Mouse (Mus musculus) midbrain, embryonic 13.5 days (tissue): ENCODE data around the gene Ensa. TPM values are rescaled to one million over a fixed set of nuclear protein-coding genes. Genes with fewer than 3 reads are reported as not detected.
"Not testable (repeated sequence)": the region's sequence is repeated elsewhere in the genome, so short reads cannot be mapped to it uniquely, and the experiment has no call there.

Source experiments
- ATAC-seq: fragments of 200-750 bp; cut with Nextera tagmentation; 2 replicates; pipeline ENCODE4 v1.8.0; 2017; ENCODE audit warnings: mild to moderate bottlenecking, moderate TSS enrichment, moderate library complexity
- H3K27ac ChIP-seq: fragments of 300-500 bp; sonication (generic); 2 replicates; pipeline ENCODE4 v1.5.1; 2015; ENCODE audit warnings: inconsistent platforms, mild to moderate bottlenecking, moderate library complexity
- H3K27me3 ChIP-seq: fragments of 300-500 bp; sonication (generic); 2 replicates; pipeline ENCODE4 v1.6.1; 2015; ENCODE audit warnings: mild to moderate bottlenecking, inconsistent platforms
- H3K36me3 ChIP-seq: fragments of 300-500 bp; sonication (generic); 2 replicates; pipeline ENCODE4 v1.6.1; 2015; ENCODE audit warnings: mild to moderate bottlenecking, inconsistent platforms
- H3K4me1 ChIP-seq: fragments of 300-500 bp; sonication (generic); replicated peaks from 2 replicates; pipeline ENCODE4 v1.6.1; 2015; ENCODE audit warnings: inconsistent platforms
- H3K4me2 ChIP-seq: fragments of 300-500 bp; sonication (generic); replicated peaks from 2 replicates; pipeline ENCODE4 v1.6.1; 2015; ENCODE audit warnings: moderate library complexity, mild to moderate bottlenecking, inconsistent platforms
- H3K4me3 ChIP-seq: fragments of 300-500 bp; sonication (generic); replicated peaks from 2 replicates; pipeline ENCODE4 v1.5.1; 2015; ENCODE audit warnings: mild to moderate bottlenecking, inconsistent platforms
- H3K9ac ChIP-seq: fragments of 300-500 bp; sonication (generic); replicated peaks from 2 replicates; pipeline ENCODE4 v1.6.1; 2015; ENCODE audit warnings: mild to moderate bottlenecking, inconsistent platforms
- H3K9me3 ChIP-seq: fragments of 300-500 bp; sonication (generic); 2 replicates; pipeline ENCODE4 v1.6.1; 2016; ENCODE audit warnings: mild to moderate bottlenecking, inconsistent platforms
- WGBS: fragments of 180-500 bp; shearing (Covaris S2); methylation state at CpG from one replicate; pipeline ENCODE4 v1.1.7; 2015; 5-methylcytosine and 5-hydroxymethylcytosine counted together
- polyA plus RNA-seq: library from polyadenylated mRNA; unstranded; fragments of >200 nt; fragmentation: Nextera tagmentation; extraction: Ambion mirVana; gene quantifications from 2 replicates; pipeline ENCODE4 v1.2.1, GENCODE M21; 2015

Gene Ensa
- polyA plus RNA-seq, 1 experiment from 2014 or later, result 116 TPM

DNA sequence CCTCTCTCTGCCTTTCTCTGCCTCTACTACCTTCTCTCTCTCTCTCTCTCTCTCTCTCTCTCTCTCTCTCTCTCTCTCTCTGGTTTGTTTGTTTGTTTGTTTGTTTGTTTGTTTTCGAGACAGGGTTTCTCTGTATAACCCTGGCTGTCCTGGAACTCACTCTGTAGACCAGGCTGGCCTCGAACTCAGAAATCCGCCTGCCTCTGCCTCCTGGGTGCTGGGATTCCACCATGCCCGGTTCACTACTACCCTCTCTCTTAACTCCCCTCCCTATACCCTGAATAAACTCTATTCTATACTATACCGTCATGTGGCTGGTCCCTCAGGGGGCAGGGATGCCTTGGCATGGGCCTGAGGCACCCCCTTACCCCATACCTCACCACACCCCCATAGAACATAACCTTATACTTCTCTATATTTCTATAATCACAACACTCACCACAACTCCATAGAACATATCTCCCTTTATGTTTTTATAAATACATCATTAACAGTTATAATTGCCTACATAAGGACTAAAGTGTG lies 740 bp upstream of the Ensa start:
- peaks cover 29% of the 10 kb centered on the region for H3K4me1 ChIP-seq
- not testable (repeated sequence) for H3K9me3 ChIP-seq, H3K9ac ChIP-seq, H3K27me3 ChIP-seq
- 0 out of 2 replicates have a peak, but pooled peaks have one; percentile 2 for ATAC-seq
- H3K36me3 ChIP-seq, result peaks cover 40% of the 10 kb centered on the region
- H3K27ac ChIP-seq, result peak overlapping the region; percentile 73
- H3K4me3 ChIP-seq, result peak overlapping the region; percentile 34
- H3K4me2 ChIP-seq, result peak overlapping the region; percentile 50
- 75% methylated on average over 5 of the region's 5 CpGs for WGBS

GRCm38 (mm10) chr3:95627763-95628162 lies 3.0 kb downstream of the Ensa start:
- Histone ChIP-seq H3K4me3 (no peak overlapping the region), H3K4me1 (peaks cover 29% of the 10 kb centered on the region), H3K4me2 (no peak overlapping the region), H3K9me3 (no peaks in the 10 kb centered on the region), H3K9ac (no peak overlapping the region), H3K27ac (no peak overlapping the region), H3K27me3 (no peaks in the 10 kb centered on the region), H3K36me3 (peaks cover 61% of the 10 kb centered on the region)
- 90% methylated on average over 5 of the region's 5 CpGs for WGBS
- ATAC-seq, result no peak

DNA sequence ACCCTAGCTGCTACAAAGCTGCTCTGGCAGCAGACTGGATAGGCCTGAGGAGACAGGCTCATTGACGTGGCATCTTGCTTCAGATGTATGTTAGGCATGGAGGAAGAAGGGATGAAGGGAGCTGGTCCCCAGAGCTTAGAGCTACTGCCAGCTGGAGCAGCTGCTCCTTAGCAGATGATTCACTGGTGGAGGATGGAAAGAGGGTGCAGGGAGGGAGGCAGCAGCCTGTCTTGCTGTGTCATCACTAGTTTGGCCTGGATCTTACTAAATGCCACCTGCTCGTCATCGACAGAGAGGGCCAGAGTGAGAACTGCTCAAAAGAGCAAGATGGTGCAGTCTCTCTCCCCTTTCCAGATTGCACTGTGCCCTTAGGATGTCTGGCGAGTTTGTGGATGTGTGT lies 5.0 kb downstream of the Ensa start:
- peaks cover 78% of the 10 kb centered on the region for H3K36me3 ChIP-seq
- H3K27me3 ChIP-seq, result no peaks in the 10 kb centered on the region
- no peak overlapping the region for H3K4me2 ChIP-seq
- H3K9ac ChIP-seq, result no peak overlapping the region
- no peak overlapping the region for H3K4me3 ChIP-seq
- H3K27ac ChIP-seq, result no peak overlapping the region
- no peaks in the 10 kb centered on the region for H3K9me3 ChIP-seq
- peaks cover 26% of the 10 kb centered on the region for H3K4me1 ChIP-seq
- no peak for ATAC-seq
- WGBS, result 82% methylated on average over 4 of the region's 4 CpGs

DNA sequence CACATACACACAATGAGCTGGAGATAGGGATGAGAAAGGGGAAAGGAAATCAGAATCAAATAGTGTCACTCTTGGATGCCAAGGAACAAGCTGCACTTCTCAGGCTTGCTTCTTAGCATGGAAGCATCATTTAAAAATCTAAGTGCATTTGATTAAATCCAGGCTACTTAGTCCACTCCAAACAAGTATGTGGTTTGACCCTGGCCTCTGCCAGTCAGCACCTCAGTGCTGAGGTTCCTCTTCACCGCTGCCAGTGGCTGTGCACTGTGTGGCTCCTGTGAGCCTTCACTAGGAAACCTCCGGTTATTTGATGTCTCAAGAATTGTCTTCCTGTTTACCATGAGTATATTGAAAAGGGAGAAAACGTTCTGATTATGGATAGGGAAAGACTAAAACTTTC lies 6.1 kb downstream of the Ensa start:
- no peak overlapping the region for H3K4me3 ChIP-seq
- no peak overlapping the region for H3K4me2 ChIP-seq
- no peaks in the 10 kb centered on the region for H3K27me3 ChIP-seq
- no peaks in the 10 kb centered on the region for H3K9me3 ChIP-seq
- ATAC-seq, result no peak
- WGBS, result 87% methylated on average over 3 of the region's 3 CpGs
- peaks cover 89% of the 10 kb centered on the region for H3K36me3 ChIP-seq
- no peak overlapping the region for H3K27ac ChIP-seq
- no peak overlapping the region for H3K9ac ChIP-seq
- peaks cover 22% of the 10 kb centered on the region for H3K4me1 ChIP-seq

- Histone ChIP-seq H3K4me1 (peaks cover 18% of the 10 kb centered on the region), H3K27ac (no peak overlapping the region), H3K9me3 (no peaks in the 10 kb centered on the region), H3K27me3 (no peaks in the 10 kb centered on the region), H3K4me3 (no peak overlapping the region), H3K9ac (no peak overlapping the region), H3K4me2 (no peak overlapping the region), H3K36me3 (peaks cover 94% of the 10 kb centered on the region)
- WGBS, result 80% methylated on average over 6 of the region's 6 CpGs
- ATAC-seq, result no peak
These were observed 6.5 kb downstream of the Ensa start for GRCm38 (mm10) chr3:95631304-95631703.

- Histone ChIP-seq H3K4me1 (0 out of 2 replicates have a peak, but pooled peaks cover 2% of the 10 kb centered on the region), H3K4me2 (no peak overlapping the region), H3K9ac (no peak overlapping the region), H3K27me3 (no peaks in the 10 kb centered on the region), H3K9me3 (no peaks in the 10 kb centered on the region), H3K27ac (no peak overlapping the region), H3K4me3 (no peak overlapping the region), H3K36me3 (peaks cover 96% of the 10 kb centered on the region)
- ATAC-seq, result no peak
- 84% methylated on average over 12 of the region's 12 CpGs for WGBS
These were observed 8.1 kb downstream of the Ensa start for GRCm38 (mm10) chr3:95632648-95633588.

- 77% methylated on average over 4 of the region's 4 CpGs for WGBS
- H3K4me1 ChIP-seq, result no peaks in the 10 kb centered on the region
- H3K4me2 ChIP-seq, result no peak overlapping the region
- no peak overlapping the region for H3K27ac ChIP-seq
- no peaks in the 10 kb centered on the region for H3K27me3 ChIP-seq
- H3K9me3 ChIP-seq, result no peaks in the 10 kb centered on the region
- ATAC-seq, result no peak
- H3K9ac ChIP-seq, result no peak overlapping the region
- H3K4me3 ChIP-seq, result no peak overlapping the region
- peaks cover 88% of the 10 kb centered on the region for H3K36me3 ChIP-seq
These were observed 10.8 kb downstream of the Ensa start for GRCm38 (mm10) chr3:95635636-95636035.

DNA sequence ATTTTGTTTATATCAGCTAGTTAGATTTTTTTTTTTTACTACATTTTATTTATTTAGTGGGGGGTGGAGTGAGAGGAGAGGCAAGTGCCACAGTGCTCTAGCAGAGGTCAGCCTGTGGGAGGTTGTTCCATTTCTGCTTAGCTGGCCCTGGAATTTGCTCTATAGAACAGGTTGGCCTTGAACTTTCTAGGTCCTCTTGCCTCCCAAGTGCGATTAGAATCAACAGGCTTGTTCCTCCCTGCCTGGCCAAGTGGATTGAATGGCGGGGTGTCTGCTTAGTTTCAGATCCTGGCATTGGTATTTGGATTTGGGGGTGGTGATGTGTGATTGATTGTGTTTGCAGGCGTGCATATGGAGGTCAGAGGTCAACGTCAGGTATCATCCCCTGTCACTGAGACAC lies 11.3 kb downstream of the Ensa start:
- Histone ChIP-seq H3K36me3 (peaks cover 84% of the 10 kb centered on the region), H3K9me3 (no peaks in the 10 kb centered on the region)

GRCm38 (mm10) chr3:95639694-95640093 lies 14.9 kb downstream of the Ensa start:
- WGBS, result 100% methylated on average over 1 of the region's 1 CpGs
- Histone ChIP-seq H3K4me1 (no peaks in the 10 kb centered on the region), H3K27ac (no peak overlapping the region), H3K4me3 (no peak overlapping the region), H3K9ac (no peak overlapping the region), H3K4me2 (no peak overlapping the region), H3K36me3 (peaks cover 54% of the 10 kb centered on the region), H3K9me3 (no peaks in the 10 kb centered on the region), H3K27me3 (no peaks in the 10 kb centered on the region)
- ATAC-seq, result no peak

More for the DNA sequence above, 11.3 kb downstream of the Ensa start:
- no peak overlapping the region for H3K4me3 ChIP-seq
- no peaks in the 10 kb centered on the region for H3K27me3 ChIP-seq
- H3K4me1 ChIP-seq, result no peaks in the 10 kb centered on the region
- H3K9ac ChIP-seq, result no peak overlapping the region
- H3K27ac ChIP-seq, result no peak overlapping the region
- no peak overlapping the region for H3K4me2 ChIP-seq
- ATAC-seq, result no peak
- 87% methylated on average over 4 of the region's 4 CpGs for WGBS

GRCm38 (mm10) chr3:95643097-95643496 lies 18.3 kb downstream of the Ensa start:
- H3K36me3 ChIP-seq, result peaks cover 20% of the 10 kb centered on the region
- WGBS, result 89% methylated on average over 7 of the region's 7 CpGs
- H3K9me3 ChIP-seq, result no peaks in the 10 kb centered on the region

DNA sequence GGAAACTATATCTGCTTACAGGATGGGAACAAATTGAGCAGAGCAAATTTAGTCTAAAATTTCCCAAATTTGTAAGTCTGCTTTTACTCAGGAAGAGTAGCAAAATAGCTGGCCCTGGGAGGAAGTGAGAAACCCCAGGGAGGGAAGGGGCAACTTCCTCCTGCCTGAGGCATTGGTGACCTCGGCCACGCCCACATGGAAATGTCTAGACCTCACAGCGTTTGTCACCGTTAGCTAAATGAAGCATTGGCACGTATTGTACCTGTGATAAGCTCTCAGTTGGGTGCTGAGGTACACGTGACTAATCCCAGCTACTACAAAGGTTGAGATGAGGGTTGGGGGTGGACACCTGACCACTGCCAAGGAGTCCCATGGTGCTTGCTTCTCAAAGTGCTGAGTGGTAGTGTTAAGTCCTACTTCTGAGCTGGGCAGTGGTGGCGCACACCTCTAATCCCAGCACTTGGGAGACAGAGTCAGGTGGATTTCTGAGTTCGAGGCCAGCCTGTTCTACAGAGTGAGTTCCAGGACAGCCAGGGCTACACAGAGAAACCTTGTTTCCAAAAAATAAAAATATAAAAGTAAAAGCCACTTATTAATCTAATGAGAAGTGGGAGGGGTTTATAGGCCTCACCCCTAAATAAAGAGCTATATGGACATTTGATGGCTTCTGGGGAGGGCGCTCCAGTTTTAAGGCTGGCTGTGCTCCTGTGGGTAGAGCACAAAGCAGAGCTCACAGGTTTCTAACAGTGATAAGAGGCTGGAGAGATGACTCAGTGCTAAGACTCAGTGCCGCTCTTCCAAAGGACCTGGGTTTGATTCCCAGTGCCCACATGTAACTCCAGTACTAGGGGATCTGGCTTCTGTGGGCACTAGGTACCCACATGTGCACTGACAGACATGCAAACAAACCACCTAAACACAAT lies 20.8 kb downstream of the Ensa start:
- WGBS, result 70% methylated on average over 10 of the region's 10 CpGs
- H3K4me1 ChIP-seq, result no peaks in the 10 kb centered on the region
- H3K27ac ChIP-seq, result no peak overlapping the region
- no peak for ATAC-seq
- H3K36me3 ChIP-seq, result 0 out of 2 replicates have a peak, but pooled peaks cover 3% of the 10 kb centered on the region
- no peak overlapping the region for H3K9ac ChIP-seq
- H3K4me3 ChIP-seq, result no peak overlapping the region
- no peak overlapping the region for H3K4me2 ChIP-seq
- no peaks in the 10 kb centered on the region for H3K27me3 ChIP-seq
- H3K9me3 ChIP-seq, result no peaks in the 10 kb centered on the region

More at GRCm38 (mm10) chr3:95643097-95643496, 18.3 kb downstream of the Ensa start:
- Histone ChIP-seq H3K4me3 (no peak overlapping the region), H3K4me2 (no peak overlapping the region), H3K27me3 (no peaks in the 10 kb centered on the region), H3K9ac (no peak overlapping the region), H3K27ac (no peak overlapping the region), H3K4me1 (no peaks in the 10 kb centered on the region)
- ATAC-seq, result no peak

DNA sequence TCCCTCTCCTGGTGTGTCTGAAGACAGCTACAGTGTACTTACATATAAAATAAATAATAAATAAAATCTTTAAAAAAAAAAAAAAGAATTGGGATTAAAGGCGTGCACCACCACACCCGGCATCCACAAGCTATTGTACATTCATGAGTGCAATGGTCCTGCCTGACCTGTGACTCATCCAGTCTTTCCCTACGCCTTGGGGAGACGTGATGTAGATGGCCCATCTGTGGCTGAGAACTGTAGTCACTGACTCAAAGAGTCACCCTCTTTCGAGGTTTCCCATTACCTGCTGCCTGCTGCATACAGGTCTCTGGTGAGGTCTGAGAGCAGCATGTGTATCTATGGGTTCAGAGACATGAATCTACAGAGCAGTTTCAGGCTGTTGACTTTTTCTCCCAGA lies 23.2 kb downstream of the Ensa start:
- no peak overlapping the region for H3K9ac ChIP-seq
- H3K9me3 ChIP-seq, result no peaks in the 10 kb centered on the region
- H3K4me1 ChIP-seq, result peaks cover 3% of the 10 kb centered on the region; the same call in 1 of the 2 replicates
- 95% methylated on average over 5 of the region's 5 CpGs for WGBS
- H3K4me3 ChIP-seq, result no peak overlapping the region
- no peak for ATAC-seq
- H3K4me2 ChIP-seq, result no peak overlapping the region
- no peaks in the 10 kb centered on the region for H3K27me3 ChIP-seq
- no peaks in the 10 kb centered on the region for H3K36me3 ChIP-seq
- no peak overlapping the region for H3K27ac ChIP-seq
